Mouse (Mus musculus) midbrain, embryonic 14.5 days (tissue): ENCODE results near the gene Kbtbd7. TPM values are rescaled to one million over a fixed set of nuclear protein-coding genes. Genes with fewer than 3 reads are reported as not detected.
"Not testable (repeated sequence)": the region's sequence is repeated elsewhere in the genome, so short reads cannot be mapped to it uniquely, and the experiment has no call there.

ENCODE experiments used
- ATAC-seq: fragments of 200-750 bp; cut with Nextera tagmentation; 2 replicates; pipeline ENCODE4 v1.8.0; 2017; ENCODE audit warnings: moderate number of reproducible peaks, moderate library complexity; ENCODE audit not compliant: low FRiP score, low TSS enrichment
- DNase-seq: peaks from one replicate; pipeline ENCODE4 v3.0.0-alpha.2; 2015
- H3K27ac ChIP-seq: fragments of 300-500 bp; sonication (generic); replicated peaks from 2 replicates; pipeline ENCODE4 v1.5.1; 2014; ENCODE audit warnings: mild to moderate bottlenecking, low read depth, low read length, moderate library complexity
- H3K27me3 ChIP-seq: fragments of 300-500 bp; sonication (generic); 2 replicates; pipeline ENCODE4 v1.6.1; 2014; ENCODE audit warnings: low read length, control low read depth, mixed read lengths; ENCODE audit not compliant: control insufficient read depth, insufficient read depth
- H3K36me3 ChIP-seq: fragments of 300-500 bp; sonication (generic); 2 replicates; pipeline ENCODE4 v1.6.1; 2014; ENCODE audit warnings: low read length, control low read depth; ENCODE audit not compliant: control insufficient read depth, insufficient read depth
- H3K4me1 ChIP-seq: fragments of 300-500 bp; sonication (generic); 2 replicates; pipeline ENCODE4 v1.6.1; 2014; ENCODE audit warnings: mild to moderate bottlenecking, antibody characterized with exemption, low read length, control low read depth; ENCODE audit not compliant: control insufficient read depth, insufficient read depth
- H3K4me2 ChIP-seq: fragments of 300-500 bp; sonication (generic); 2 replicates; pipeline ENCODE4 v1.6.1; 2014; ENCODE audit warnings: mild to moderate bottlenecking, low read length, moderate library complexity
- H3K4me3 ChIP-seq: fragments of 300-500 bp; sonication (generic); replicated peaks from 2 replicates; pipeline ENCODE4 v1.5.1; 2014; ENCODE audit warnings: low read depth, low read length
- H3K9ac ChIP-seq: fragments of 300-500 bp; sonication (generic); replicated peaks from 2 replicates; pipeline ENCODE4 v1.6.1; 2014; ENCODE audit warnings: mild to moderate bottlenecking, low read length, moderate library complexity
- H3K9me3 ChIP-seq: fragments of 300-500 bp; sonication (generic); 2 replicates; pipeline ENCODE4 v1.6.1; 2016; ENCODE audit warnings: low read length, control low read depth, mixed read lengths; ENCODE audit not compliant: control insufficient read depth
- WGBS: fragments of 180-500 bp; shearing (Covaris S2); extraction: QIAGEN DNeasy Blood & Tissue Kit; methylation state at CpG from one replicate; pipeline ENCODE4 v1.1.7; 2014; 5-methylcytosine and 5-hydroxymethylcytosine counted together
- polyA plus RNA-seq: library from polyadenylated mRNA; unstranded; fragments of >200 nt; fragmentation: Nextera tagmentation; extraction: Ambion mirVana; gene quantifications from 2 replicates; pipeline ENCODE4 v1.2.1, GENCODE M21; 2014

The Kbtbd7 gene
- polyA plus RNA-seq, 1 experiment from 2014 or later, result 29.8 TPM

GRCm38 (mm10) chr14:79397321-79398122, 28.8 kb upstream of the Kbtbd7 start, which contains the start of gene Mtrf1:
Mtrf1 (plus strand) TSS chr14:79397772.
- WGBS, result 20% methylated on average over 23 of the region's 23 CpGs
- Histone ChIP-seq H3K27ac (peak within 1 kb of the TSS; percentile 95), H3K4me1 (peaks cover 9% of the 10 kb centered on the region; the same call in 1 of the 2 replicates), H3K36me3 (peaks cover 12% of the 10 kb centered on the region), H3K27me3 (no peaks in the 10 kb centered on the region), H3K9ac (peak within 1 kb of the TSS; percentile 60), H3K4me3 (peak within 1 kb of the TSS; percentile 62), H3K9me3 (no peaks in the 10 kb centered on the region), H3K4me2 (peak within 1 kb of the TSS; percentile 60)
- DNase-seq (peak; percentile 88), ATAC-seq (peak; percentile 93)

- no peaks in the 10 kb centered on the region for H3K9me3 ChIP-seq
- DNase-seq, result no peak
- ATAC-seq, result no peak
- no peak overlapping the region for H3K4me3 ChIP-seq
- H3K9ac ChIP-seq, result no peak overlapping the region
- H3K27ac ChIP-seq, result no peak overlapping the region
- no peak overlapping the region for H3K4me2 ChIP-seq
- WGBS, result 84% methylated on average over 2 of the region's 2 CpGs
- H3K36me3 ChIP-seq, result peaks cover 23% of the 10 kb centered on the region
- no peaks in the 10 kb centered on the region for H3K4me1 ChIP-seq
- H3K27me3 ChIP-seq, result no peaks in the 10 kb centered on the region
These were observed 18.7 kb upstream of the Kbtbd7 start for GRCm38 (mm10) chr14:79407641-79408040.

- ATAC-seq, result no peak
- 96% methylated on average over 6 of the region's 6 CpGs for WGBS
- Histone ChIP-seq H3K9ac (no peak overlapping the region), H3K36me3 (peaks cover 23% of the 10 kb centered on the region), H3K4me1 (no peaks in the 10 kb centered on the region), H3K27ac (no peak overlapping the region), H3K4me2 (no peak overlapping the region), H3K9me3 (no peaks in the 10 kb centered on the region), H3K27me3 (no peaks in the 10 kb centered on the region), H3K4me3 (no peak overlapping the region)
- DNase-seq, result no peak
These were observed 17.0 kb upstream of the Kbtbd7 start for GRCm38 (mm10) chr14:79409278-79409830.

- Histone ChIP-seq H3K9me3 (no peaks in the 10 kb centered on the region), H3K4me3 (no peak overlapping the region), H3K9ac (no peak overlapping the region), H3K27ac (no peak overlapping the region), H3K4me1 (no peaks in the 10 kb centered on the region), H3K4me2 (no peak overlapping the region), H3K27me3 (no peaks in the 10 kb centered on the region), H3K36me3 (peaks cover 24% of the 10 kb centered on the region)
- WGBS, result 68% methylated on average over 2 of the region's 2 CpGs
- no peak for ATAC-seq
- DNase-seq, result no peak
These were observed 15.6 kb upstream of the Kbtbd7 start for GRCm38 (mm10) chr14:79410662-79411061.

GRCm38 (mm10) chr14:79413121-79413520, 13.2 kb upstream of the Kbtbd7 start:
- no peak for DNase-seq
- H3K27me3 ChIP-seq, result no peaks in the 10 kb centered on the region
- H3K4me2 ChIP-seq, result no peak overlapping the region
- H3K9ac ChIP-seq, result no peak overlapping the region
- ATAC-seq, result no peak
- H3K36me3 ChIP-seq, result peaks cover 27% of the 10 kb centered on the region
- H3K4me3 ChIP-seq, result no peak overlapping the region
- H3K27ac ChIP-seq, result no peak overlapping the region
- no peaks in the 10 kb centered on the region for H3K4me1 ChIP-seq
- H3K9me3 ChIP-seq, result no peaks in the 10 kb centered on the region
- 73% methylated on average over 6 of the region's 6 CpGs for WGBS

GRCm38 (mm10) chr14:79420083-79420685, 6.1 kb upstream of the Kbtbd7 start:
- H3K36me3 ChIP-seq, result peaks cover 15% of the 10 kb centered on the region; the same call in 1 of the 2 replicates
- H3K4me3 ChIP-seq, result no peak overlapping the region
- no peak overlapping the region for H3K4me2 ChIP-seq
- H3K27ac ChIP-seq, result no peak overlapping the region
- ATAC-seq, result no peak
- no peaks in the 10 kb centered on the region for H3K4me1 ChIP-seq
- peak; percentile 35 for DNase-seq
- H3K9me3 ChIP-seq, result no peaks in the 10 kb centered on the region
- WGBS, result 47% methylated on average over 20 of the region's 20 CpGs
- no peaks in the 10 kb centered on the region for H3K27me3 ChIP-seq
- no peak overlapping the region for H3K9ac ChIP-seq

- H3K4me1 ChIP-seq, H3K36me3 ChIP-seq, DNase-seq, H3K9me3 ChIP-seq, H3K27me3 ChIP-seq: not testable (repeated sequence)
- peak; percentile 66 for ATAC-seq
- peak overlapping the region; percentile 55 for H3K4me3 ChIP-seq
- H3K9ac ChIP-seq, result peak overlapping the region; percentile 59; the same call in 1 of the 2 replicates
- WGBS, result 58% methylated on average over 10 of the region's 59 CpGs
- peak overlapping the region; percentile 88 for H3K27ac ChIP-seq
- H3K4me2 ChIP-seq, result peak overlapping the region; percentile 52
These were observed 537 bp downstream of the Kbtbd7 start for GRCm38 (mm10) chr14:79426730-79427365.

GRCm38 (mm10) chr14:79434068-79434467, 7.8 kb downstream of the Kbtbd7 start:
- no peak for DNase-seq
- H3K4me3 ChIP-seq, result no peak overlapping the region
- no peak overlapping the region for H3K4me2 ChIP-seq
- no peaks in the 10 kb centered on the region for H3K36me3 ChIP-seq
- ATAC-seq, result no peak
- no peak overlapping the region for H3K27ac ChIP-seq
- WGBS, result 88% methylated on average over 1 of the region's 1 CpGs
- no peaks in the 10 kb centered on the region for H3K4me1 ChIP-seq
- H3K27me3 ChIP-seq, result no peaks in the 10 kb centered on the region
- H3K9ac ChIP-seq, result no peak overlapping the region
- H3K9me3 ChIP-seq, result no peaks in the 10 kb centered on the region
